24 mouse cellular contexts compared by ENCODE assay signal in genomic region chr19:44821581-44821980, GRCm38 (mm10).
DNase-seq lines count a peak whose midpoint lies in the region; ATAC-seq lines count a peak whose summit lies in the region.
"Had no signal": no experiment of that assay in that cellular context is flagged by ENCODE, and none has a peak within 500 bp of the region (broad histone marks: within the 10 kb centered on the region; RNA-seq: fewer than 3 reads in every experiment).

No protein-coding gene starts in this region.

- H3K27me3 ChIP-seq in kidney, embryonic 15.5 days: peaks cover 19% of the 10 kb centered on the region
- H3K27me3 ChIP-seq: lung, embryonic 15.5 days had no signal

- H3K27ac ChIP-seq in kidney, embryonic 15.5 days: 0 out of 2 replicates have a peak overlapping the region, but pooled peaks have one; percentile 7
- H3K27ac ChIP-seq: embryonic facial prominence, embryonic 15.5 days; forebrain, embryonic 10.5 days; heart, embryonic 13.5 days; limb, embryonic 12.5 days; liver, embryonic 13.5 days; lung, embryonic 15.5 days; midbrain, embryonic 12.5 days; stomach, postnatal 0 days had no signal

- no peak overlapping the region for H3K9ac ChIP-seq in kidney, embryonic 15.5 days
- H3K9ac ChIP-seq: embryonic facial prominence, embryonic 15.5 days; heart, embryonic 13.5 days; limb, embryonic 12.5 days; liver, embryonic 13.5 days; lung, embryonic 15.5 days; midbrain, embryonic 12.5 days had no signal

- peaks cover 93% of the 10 kb centered on the region for H3K36me3 ChIP-seq in kidney, embryonic 15.5 days
- H3K36me3 ChIP-seq: embryonic facial prominence, embryonic 15.5 days; forebrain, embryonic 10.5 days; heart, embryonic 13.5 days; limb, embryonic 12.5 days; liver, embryonic 13.5 days; lung, embryonic 15.5 days; midbrain, embryonic 12.5 days had no signal

- H3K9me3 ChIP-seq in kidney, embryonic 15.5 days (replicated peaks): no peaks in the 10 kb centered on the region
- H3K9me3 ChIP-seq: embryonic facial prominence, embryonic 15.5 days; forebrain, embryonic 10.5 days; heart, embryonic 13.5 days; limb, embryonic 12.5 days; liver, embryonic 13.5 days; lung, embryonic 15.5 days; midbrain, embryonic 12.5 days had no signal

- peaks cover 71% of the 10 kb centered on the region for H3K4me1 ChIP-seq in kidney, embryonic 15.5 days
- H3K4me1 ChIP-seq: liver, embryonic 13.5 days had no signal

- H3K4me2 ChIP-seq in kidney, embryonic 15.5 days: no peak overlapping the region
- H3K4me2 ChIP-seq: embryonic facial prominence, embryonic 15.5 days; heart, embryonic 13.5 days; limb, embryonic 12.5 days; liver, embryonic 13.5 days; lung, embryonic 15.5 days; midbrain, embryonic 12.5 days had no signal

- intact Hi-C loops in left cerebral cortex, postnatal 25 days (cut with DNase I): no loop called here

- WGBS in kidney, embryonic 15.5 days: 31% methylated on average over 3 of the region's 3 CpGs

- no peak for DNase-seq in kidney, postnatal 4 days
- DNase-seq in layer of hippocampus, adult 8-10 months (ENCODE audit: low spot score in 2 of 2): peak; percentile 30 to 47
- DNase-seq in left cerebral cortex, postnatal 25 days (ENCODE audit: low spot score in 2 of 2): peak; percentile 19 to 78
- DNase-seq in right cerebral cortex, postnatal 36 days (ENCODE audit: low spot score in 2 of 2): peak; percentile 16 to 43
- DNase-seq in heart, adult 11 months: no peak
- no peak for DNase-seq in gastrocnemius, postnatal 4 days (ENCODE audit: low spot score in 2 of 2)
- DNase-seq in urinary bladder, adult 18-20 months (ENCODE audit: low spot score in 2 of 2): no peak
- DNase-seq: adrenal gland, postnatal 14 days; cerebellum, adult 9-10 months; embryo, embryonic 11 days; heart, postnatal 36 days; kidney, adult 2 months; kidney, postnatal 36 days; liver, embryonic 13.5 days; retina, postnatal 1 day; thymus, postnatal 36 days had no signal

- H3K4me3 ChIP-seq in kidney, embryonic 15.5 days (replicated peaks): no peak overlapping the region
- H3K4me3 ChIP-seq: embryonic facial prominence, embryonic 15.5 days; forebrain, embryonic 10.5 days; heart, embryonic 13.5 days; limb, embryonic 12.5 days; liver, embryonic 13.5 days; lung, embryonic 15.5 days; midbrain, embryonic 12.5 days had no signal

- no peak for ATAC-seq in kidney, embryonic 15.5 days (replicated peaks; ENCODE audit: low FRiP score)

Comparison
In these comparisons a context has a peak if more than half of its experiments do, and no peak if none do; other contexts are left out.
1. DNase-seq: peak in layer of hippocampus, adult 8-10 months (2 of 2), left cerebral cortex, postnatal 25 days (2 of 2) and right cerebral cortex, postnatal 36 days (2 of 2); none in kidney, postnatal 4 days (0 of 2), heart, adult 11 months (single experiment), gastrocnemius, postnatal 4 days (0 of 2) and urinary bladder, adult 18-20 months (0 of 2).